Mouse (Mus musculus): Measurements from ENCODE around the gene Lypd3. TPM values are rescaled to one million over a fixed set of nuclear protein-coding genes. Genes with fewer than 3 reads are reported as not detected.

Lypd3 gene
- total and polyA plus RNA-seq, 3 experiments = not detected

DNA sequence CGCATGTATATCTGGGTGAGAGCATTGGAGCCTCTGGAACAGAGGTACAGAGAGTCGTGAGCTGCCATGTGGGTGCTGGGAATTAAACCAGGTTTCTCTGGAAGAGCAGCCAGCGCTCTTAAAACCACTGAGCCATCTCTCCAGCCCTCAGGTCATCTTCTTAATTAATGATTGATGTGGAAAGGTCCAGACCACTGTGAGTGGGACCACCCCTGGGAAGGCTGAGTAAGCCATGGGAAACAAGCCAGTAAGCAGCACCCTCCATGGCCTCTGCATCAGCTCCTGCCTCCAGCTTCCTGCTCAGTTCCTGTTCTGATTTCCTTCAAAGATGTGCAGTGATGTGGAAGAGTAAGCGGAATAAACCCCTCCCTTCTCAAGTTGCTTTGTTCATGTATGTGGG lies 44.2 kb upstream of the Lypd3 start:
- H3K9ac ChIP-seq (ENCODE audit: control insufficient read depth, low read depth, low read length, poor library complexity, severe bottlenecking) = no peak overlapping the region
- DNase-seq (ENCODE audit: low read depth, low spot score) = peak; percentile 41
- no peak overlapping the region for H3K27ac ChIP-seq (ENCODE audit: control insufficient read depth, low read depth, low read length)
- H3K36me3 ChIP-seq (ENCODE audit: control insufficient read depth in 1 of 2, insufficient read depth in 2 of 2, low read length in 2 of 2) = peaks cover 0 to 13% of the 10 kb centered on the region in 2 experiments; a peak in 2 of 4 replicates
- TF ChIP-seq ZMIZ1 (IDR thresholded peaks at IDR 0.05; ENCODE audit: low read depth, low read length) (no peak), MEF2A (IDR thresholded peaks at IDR 0.05; ENCODE audit: extremely low read depth, insufficient replicate concordance, low read depth, low read length, poor library complexity, severe bottlenecking) (no peak), POLR2AphosphoS2 (IDR thresholded peaks at IDR 0.05; ENCODE audit: low read length) (no peak), MYC (IDR thresholded peaks at IDR 0.05; ENCODE audit: low read depth, low read length) (no peak), GABPA (IDR thresholded peaks at IDR 0.05; ENCODE audit: low read depth, low read length) (no peak), ZC3H11A (IDR thresholded peaks at IDR 0.05; ENCODE audit: low read depth, low read length) (no peak), EP300 (IDR thresholded peaks at IDR 0.05; ENCODE audit: low read depth in 1 of 2, low read length in 2 of 2) (no peak), BHLHE40 (IDR thresholded peaks at IDR 0.05; ENCODE audit: borderline replicate concordance, low read depth, low read length) (no peak), GATA1 (IDR thresholded peaks at IDR 0.05; ENCODE audit: low read depth, low read length) (no peak), MAFK (IDR thresholded peaks at IDR 0.05; ENCODE audit: borderline replicate concordance, low read depth, low read length) (no peak), KAT2A (conservative IDR thresholded peaks at IDR 0.05; ENCODE audit: low read depth, low read length) (no peak), POLR2A (IDR thresholded peaks at IDR 0.05; ENCODE audit: control insufficient read depth in 1 of 2, insufficient read depth in 1 of 2, low read depth in 1 of 2, low read length in 2 of 2, poor library complexity in 1 of 2) (no peak), CHD2 (IDR thresholded peaks at IDR 0.05; ENCODE audit: low read length) (no peak), E2F4 (IDR thresholded peaks at IDR 0.05; ENCODE audit: borderline replicate concordance, low read depth, low read length) (no peak), MAZ (IDR thresholded peaks at IDR 0.05; ENCODE audit: low read depth, low read length) (no peak), TAL1 (IDR thresholded peaks at IDR 0.05; ENCODE audit: low read length) (no peak), RAD21 (IDR thresholded peaks at IDR 0.05; ENCODE audit: low read depth, low read length) (no peak), MYB (IDR thresholded peaks at IDR 0.05; ENCODE audit: low read depth, low read length) (no peak), CHD1 (IDR thresholded peaks at IDR 0.05; ENCODE audit: low read depth, low read length) (no peak), TBP (IDR thresholded peaks at IDR 0.05; ENCODE audit: low read depth, low read length) (no peak)
- no peak overlapping the region for H3K4me3 ChIP-seq (ENCODE audit: control insufficient read depth in 1 of 2, insufficient read depth in 1 of 2, low read depth in 2 of 2, low read length in 2 of 2)
- H3K27me3 ChIP-seq (ENCODE audit: control insufficient read depth in 1 of 2, insufficient read depth in 2 of 2, low read length in 2 of 2) = no peaks in the 10 kb centered on the region
- no peaks in the 10 kb centered on the region for H3K9me3 ChIP-seq (replicated peaks; ENCODE audit: insufficient read depth, low read length)
- peaks cover 5% of the 10 kb centered on the region for H3K79me2 ChIP-seq (ENCODE audit: control insufficient read depth, insufficient read depth, low read length, poor library complexity)
- peaks cover 2 to 21% of the 10 kb centered on the region in 2 experiments; a peak in 3 of 4 replicates for H3K4me1 ChIP-seq (ENCODE audit: control insufficient read depth in 1 of 2, insufficient read depth in 2 of 2, low read length in 2 of 2)

DNA sequence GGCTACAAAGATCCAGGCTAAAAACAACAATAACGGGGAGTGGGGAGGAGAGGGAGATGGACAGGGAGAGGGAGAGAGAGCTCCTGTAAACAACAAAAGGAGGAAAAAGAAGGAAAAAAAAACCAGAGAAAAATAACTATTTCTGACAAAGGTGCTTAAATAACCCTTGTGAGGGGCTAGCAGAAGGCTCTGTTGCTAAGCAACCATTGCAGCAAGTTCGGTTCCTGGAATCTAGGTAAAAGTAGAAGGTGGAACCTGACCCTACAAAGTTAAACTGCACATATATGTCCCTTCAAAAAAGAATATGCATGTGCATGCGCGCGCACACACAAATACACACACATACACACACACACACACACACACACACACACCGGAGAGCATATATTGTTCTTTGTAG lies 43.6 kb upstream of the Lypd3 start:
- H3K79me2 ChIP-seq (ENCODE audit: control insufficient read depth, insufficient read depth, low read length, poor library complexity) = peaks cover 5% of the 10 kb centered on the region
- no peak overlapping the region for H3K27ac ChIP-seq (ENCODE audit: control insufficient read depth, low read depth, low read length)
- H3K4me3 ChIP-seq (ENCODE audit: control insufficient read depth in 1 of 2, insufficient read depth in 1 of 2, low read depth in 2 of 2, low read length in 2 of 2) = no peak overlapping the region
- H3K36me3 ChIP-seq (ENCODE audit: control insufficient read depth in 1 of 2, insufficient read depth in 2 of 2, low read length in 2 of 2) = peaks cover 0 to 13% of the 10 kb centered on the region in 2 experiments; a peak in 2 of 4 replicates
- DNase-seq (ENCODE audit: low read depth, low spot score) = no peak
- TF ChIP-seq ZMIZ1 (IDR thresholded peaks at IDR 0.05; ENCODE audit: low read depth, low read length) (no peak), MYC (IDR thresholded peaks at IDR 0.05; ENCODE audit: low read depth, low read length) (no peak), ETS1 (IDR thresholded peaks at IDR 0.05; ENCODE audit: low read depth, low read length) (no peak), ZC3H11A (IDR thresholded peaks at IDR 0.05; ENCODE audit: low read depth, low read length) (no peak), RCOR1 (IDR thresholded peaks at IDR 0.05; ENCODE audit: low read depth, low read length) (no peak), JUND (IDR thresholded peaks at IDR 0.05; ENCODE audit: low read depth, low read length) (no peak), GABPA (IDR thresholded peaks at IDR 0.05; ENCODE audit: low read depth, low read length) (no peak), ZNF384 (IDR thresholded peaks at IDR 0.05; ENCODE audit: low read depth, low read length) (no peak), CTCF (IDR thresholded peaks at IDR 0.05 in 2 of 3, conservative IDR thresholded peaks at IDR 0.05 in 1 of 3; ENCODE audit: control insufficient read depth in 1 of 3, insufficient read depth in 1 of 3, low read depth in 2 of 3, low read length in 3 of 3, poor library complexity in 1 of 3, severe bottlenecking in 1 of 3) (no peak), NRF1 (IDR thresholded peaks at IDR 0.05; ENCODE audit: insufficient read depth, low read depth, low read length, poor library complexity, severe bottlenecking) (no peak), USF1 (IDR thresholded peaks at IDR 0.05; ENCODE audit: low read depth, low read length) (no peak), HCFC1 (IDR thresholded peaks at IDR 0.05; ENCODE audit: low read depth, low read length) (no peak), UBTF (IDR thresholded peaks at IDR 0.05; ENCODE audit: borderline replicate concordance, insufficient read depth, low read depth, low read length) (no peak), POLR2AphosphoS5 (IDR thresholded peaks at IDR 0.05; ENCODE audit: borderline replicate concordance, low read depth, low read length) (no peak), ELF1 (IDR thresholded peaks at IDR 0.05; ENCODE audit: low read depth, low read length) (no peak), MEF2A (IDR thresholded peaks at IDR 0.05; ENCODE audit: extremely low read depth, insufficient replicate concordance, low read depth, low read length, poor library complexity, severe bottlenecking) (no peak), MYB (IDR thresholded peaks at IDR 0.05; ENCODE audit: low read depth, low read length) (no peak)
- H3K27me3 ChIP-seq (ENCODE audit: control insufficient read depth in 1 of 2, insufficient read depth in 2 of 2, low read length in 2 of 2) = no peaks in the 10 kb centered on the region
- H3K4me1 ChIP-seq (ENCODE audit: control insufficient read depth in 1 of 2, insufficient read depth in 2 of 2, low read length in 2 of 2) = peaks cover 2 to 21% of the 10 kb centered on the region in 2 experiments; a peak in 3 of 4 replicates
- no peaks in the 10 kb centered on the region for H3K9me3 ChIP-seq (replicated peaks; ENCODE audit: insufficient read depth, low read length)
- no peak overlapping the region for H3K9ac ChIP-seq (ENCODE audit: control insufficient read depth, low read depth, low read length, poor library complexity, severe bottlenecking)

All from MEL (cell line).